Mouse (Mus musculus) kidney, postnatal 0 days (tissue): ENCODE measurements around the gene Nt5m. TPM values are rescaled to one million over a fixed set of nuclear protein-coding genes. Genes with fewer than 3 reads are reported as not detected.

Source experiments
- ATAC-seq: fragments of 200-750 bp; cut with Nextera tagmentation; replicated peaks from 2 replicates; pipeline ENCODE4 v1.8.0; 2017; ENCODE audit warnings: low read depth, moderate number of reproducible peaks, moderate TSS enrichment, moderate library complexity; ENCODE audit not compliant: low FRiP score
- DNase-seq: peaks from one replicate; pipeline ENCODE4 v3.0.0-alpha.2; 2016; ENCODE audit warnings: low spot score
- H3K27ac ChIP-seq: fragments of 300-500 bp; sonication (generic); 2 replicates; pipeline ENCODE4 v1.5.1; 2014; ENCODE audit warnings: mild to moderate bottlenecking
- H3K27me3 ChIP-seq: fragments of 300-500 bp; sonication (generic); 2 replicates; pipeline ENCODE4 v1.6.1; 2014; ENCODE audit warnings: low read length, mixed read lengths; ENCODE audit not compliant: insufficient read depth
- H3K36me3 ChIP-seq: fragments of 300-500 bp; sonication (generic); 2 replicates; pipeline ENCODE4 v1.6.1; 2014; ENCODE audit warnings: low read length, mixed read lengths; ENCODE audit not compliant: insufficient read depth
- H3K4me1 ChIP-seq: fragments of 300-500 bp; sonication (generic); replicated peaks from 2 replicates; pipeline ENCODE4 v1.6.1; 2014; ENCODE audit warnings: antibody characterized with exemption, low read length, mixed read lengths; ENCODE audit not compliant: insufficient read depth
- H3K4me2 ChIP-seq: fragments of 300-500 bp; sonication (generic); 2 replicates; pipeline ENCODE4 v1.6.1; 2014; ENCODE audit warnings: mild to moderate bottlenecking, low read length, moderate library complexity, mixed read lengths
- H3K4me3 ChIP-seq: fragments of 300-500 bp; sonication (generic); replicated peaks from 2 replicates; pipeline ENCODE4 v1.5.1; 2014; ENCODE audit warnings: low read depth, low read length
- H3K9ac ChIP-seq: fragments of 300-500 bp; sonication (generic); 2 replicates; pipeline ENCODE4 v1.6.1; 2014; ENCODE audit warnings: low read depth, low read length
- H3K9me3 ChIP-seq: fragments of 300-500 bp; sonication (generic); replicated peaks from 2 replicates; pipeline ENCODE4 v1.6.1; 2016; ENCODE audit warnings: low read length, inconsistent platforms, mixed read lengths
- CTCF ChIP-seq: IDR thresholded peaks from 2 replicates; pipeline ENCODE4 v1.5.1; 2016; ENCODE audit warnings: antibody characterized with exemption, low read depth, mild to moderate bottlenecking, moderate library complexity
- WGBS: fragments of 180-500 bp; shearing (Covaris S2); extraction: QIAGEN DNeasy Blood & Tissue Kit; methylation state at CpG from one replicate; pipeline ENCODE4 v1.1.7; 2014; 5-methylcytosine and 5-hydroxymethylcytosine counted together
- polyA plus RNA-seq: library from polyadenylated mRNA; unstranded; fragments of >200 nt; fragmentation: Nextera tagmentation; extraction: Ambion mirVana; gene quantifications from 2 replicates; pipeline ENCODE4 v1.2.1, GENCODE M21; 2015

The Nt5m gene
- polyA plus RNA-seq, 1 experiment from 2014 or later: 41.1 TPM

DNA sequence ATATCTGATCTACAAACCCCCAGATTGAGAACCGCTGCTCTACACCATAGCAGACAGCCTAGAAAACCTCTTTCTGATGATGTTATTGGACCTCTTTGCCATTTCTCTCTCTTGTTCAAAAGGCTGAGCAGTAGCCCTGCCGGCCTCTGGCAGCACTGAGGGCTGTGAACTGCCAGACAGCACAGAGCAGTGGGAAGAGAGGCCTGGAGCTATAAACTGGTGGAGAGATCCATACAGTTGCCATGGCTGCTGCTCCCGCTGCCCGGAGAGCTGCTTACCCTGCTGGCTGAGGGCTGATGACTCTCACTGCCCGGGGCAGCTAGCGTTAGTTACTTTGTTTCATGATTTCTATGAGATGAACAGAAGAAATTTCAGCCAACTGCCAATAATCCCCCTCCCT lies 52.6 kb downstream of the Nt5m start:
- ATAC-seq: no peak
- Histone ChIP-seq H3K27me3 (no peaks in the 10 kb centered on the region), H3K9ac (no peak overlapping the region), H3K4me2 (no peak overlapping the region), H3K36me3 (no peaks in the 10 kb centered on the region), H3K4me1 (0 out of 2 replicates have a peak, but pooled peaks cover 6% of the 10 kb centered on the region), H3K27ac (no peak overlapping the region), H3K4me3 (no peak overlapping the region), H3K9me3 (no peaks in the 10 kb centered on the region)
- TF ChIP-seq CTCF: no peak
- 49% methylated on average over 6 of the region's 6 CpGs for whole genome bisulfite sequencing
- DNase-seq: no peak

DNA sequence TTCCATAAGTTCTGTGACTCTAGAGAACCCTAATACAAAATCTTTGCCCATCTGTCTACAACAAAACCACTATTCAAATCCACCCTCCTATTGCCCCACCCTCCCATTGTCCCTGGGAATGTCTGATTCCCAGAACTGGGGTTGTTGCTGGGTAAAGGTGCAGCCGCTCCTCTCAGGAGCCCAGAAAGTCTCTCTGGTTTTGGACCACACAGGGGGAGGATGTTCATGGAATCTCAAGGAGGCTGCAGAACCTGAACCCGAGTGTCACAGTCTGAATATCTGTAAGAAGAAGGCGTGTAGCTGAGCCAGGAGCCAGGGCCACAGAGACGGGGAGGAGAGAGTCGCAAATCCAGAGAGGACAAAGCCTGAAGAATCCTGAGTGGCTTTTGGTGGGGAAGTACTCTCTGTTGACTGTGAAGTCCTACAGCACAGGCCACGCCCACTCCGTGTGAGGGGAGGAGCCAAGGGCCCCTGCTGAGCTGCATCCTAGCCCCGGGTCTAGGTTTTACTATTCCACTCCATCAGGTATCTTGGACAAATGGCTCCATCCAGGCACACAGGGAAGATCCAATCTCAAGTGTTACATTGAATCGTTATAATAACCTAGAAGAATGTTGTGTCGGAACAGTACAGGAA lies 54.0 kb downstream of the Nt5m start:
- no peaks in the 10 kb centered on the region for H3K36me3 ChIP-seq
- no peaks in the 10 kb centered on the region for H3K9me3 ChIP-seq
- 59% methylated on average over 10 of the region's 10 CpGs for WGBS
- H3K9ac ChIP-seq: no peak overlapping the region
- ATAC-seq (no peak), DNase-seq (no peak)
- TF ChIP-seq CTCF: no peak
- no peak overlapping the region for H3K27ac ChIP-seq
- 0 out of 2 replicates have a peak, but pooled peaks cover 6% of the 10 kb centered on the region for H3K4me1 ChIP-seq
- no peaks in the 10 kb centered on the region for H3K27me3 ChIP-seq
- no peak overlapping the region for H3K4me2 ChIP-seq
- H3K4me3 ChIP-seq: no peak overlapping the region

DNA sequence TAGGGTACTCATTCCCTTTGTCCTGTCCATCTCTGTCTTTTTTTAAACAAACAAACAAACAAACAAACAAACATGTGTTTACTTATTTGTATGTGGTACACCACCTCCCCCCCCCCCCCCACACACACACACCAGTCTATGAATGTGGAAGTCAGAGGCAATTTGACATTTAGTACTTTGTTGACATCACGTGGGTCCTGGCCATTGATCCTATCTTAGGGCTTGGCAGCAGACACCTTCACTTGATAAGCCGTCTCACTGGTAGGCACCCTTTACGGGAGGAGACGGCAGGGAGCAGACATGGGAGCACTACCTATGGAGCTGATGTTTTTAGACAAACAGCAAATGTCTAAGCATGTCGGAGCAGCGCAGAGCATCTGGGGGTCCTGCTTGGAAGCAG lies 55.7 kb downstream of the Nt5m start:
- Histone ChIP-seq H3K4me1 (0 out of 2 replicates have a peak, but pooled peaks cover 6% of the 10 kb centered on the region), H3K4me3 (no peak overlapping the region), H3K9me3 (no peaks in the 10 kb centered on the region), H3K27ac (0 out of 2 replicates have a peak overlapping the region, but pooled peaks have one; percentile 25), H3K27me3 (no peaks in the 10 kb centered on the region), H3K4me2 (no peak overlapping the region), H3K36me3 (no peaks in the 10 kb centered on the region), H3K9ac (no peak overlapping the region)
- ATAC-seq: no peak
- WGBS: 58% methylated on average over 6 of the region's 6 CpGs
- no peak for TF ChIP-seq CTCF
- DNase-seq: no peak

GRCm38 (mm10) chr11:59895316-59895715 lies 56.1 kb downstream of the Nt5m start:
- Histone ChIP-seq H3K4me1 (0 out of 2 replicates have a peak, but pooled peaks cover 6% of the 10 kb centered on the region), H3K9me3 (no peaks in the 10 kb centered on the region), H3K4me2 (no peak overlapping the region), H3K4me3 (no peak overlapping the region), H3K27ac (0 out of 2 replicates have a peak overlapping the region, but pooled peaks have one; percentile 25), H3K36me3 (no peaks in the 10 kb centered on the region), H3K9ac (no peak overlapping the region), H3K27me3 (no peaks in the 10 kb centered on the region)
- ATAC-seq: peak; percentile 55; the same call in 1 of the 2 replicates
- TF ChIP-seq CTCF: no peak
- peak; percentile 74 for DNase-seq
- 26% methylated on average over 8 of the region's 8 CpGs for WGBS

DNA sequence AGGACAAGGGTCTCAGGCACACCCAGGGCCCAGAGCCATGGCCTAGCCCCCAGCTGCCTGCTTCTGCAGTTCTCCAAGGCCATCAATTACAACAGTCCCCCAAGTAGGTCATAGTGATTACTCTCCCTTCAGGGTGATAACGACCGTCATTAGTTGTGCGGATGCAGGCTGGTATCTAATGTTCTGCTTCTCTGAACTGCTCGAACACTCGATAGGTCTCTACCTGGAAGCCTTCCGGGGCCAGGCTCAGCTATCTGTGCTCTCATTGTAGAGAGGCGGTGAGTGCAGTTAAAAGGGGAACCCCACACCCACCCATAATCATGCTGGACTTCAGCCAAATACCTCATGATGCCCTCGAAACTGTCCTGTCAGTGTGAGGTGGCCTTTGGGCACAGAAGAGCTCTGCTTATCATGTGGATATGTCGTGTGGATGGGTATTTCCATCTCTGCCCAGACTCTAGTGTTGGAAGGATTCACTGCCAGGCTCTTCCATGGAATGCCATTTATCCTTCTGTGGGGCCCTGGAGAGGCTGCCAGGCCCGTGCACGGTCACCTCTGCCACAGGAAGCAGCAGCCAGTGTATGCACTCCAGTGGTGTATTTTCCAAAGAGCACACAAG lies 58.8 kb downstream of the Nt5m start:
- H3K4me3 ChIP-seq: no peak overlapping the region
- 61% methylated on average over 11 of the region's 11 CpGs for WGBS
- no peaks in the 10 kb centered on the region for H3K27me3 ChIP-seq
- no peak overlapping the region for H3K9ac ChIP-seq
- TF ChIP-seq CTCF: no peak
- H3K4me1 ChIP-seq: 0 out of 2 replicates have a peak, but pooled peaks cover 6% of the 10 kb centered on the region
- no peaks in the 10 kb centered on the region for H3K9me3 ChIP-seq
- H3K4me2 ChIP-seq: no peak overlapping the region
- no peak overlapping the region for H3K27ac ChIP-seq
- no peaks in the 10 kb centered on the region for H3K36me3 ChIP-seq
- DNase-seq (no peak), ATAC-seq (no peak)

DNA sequence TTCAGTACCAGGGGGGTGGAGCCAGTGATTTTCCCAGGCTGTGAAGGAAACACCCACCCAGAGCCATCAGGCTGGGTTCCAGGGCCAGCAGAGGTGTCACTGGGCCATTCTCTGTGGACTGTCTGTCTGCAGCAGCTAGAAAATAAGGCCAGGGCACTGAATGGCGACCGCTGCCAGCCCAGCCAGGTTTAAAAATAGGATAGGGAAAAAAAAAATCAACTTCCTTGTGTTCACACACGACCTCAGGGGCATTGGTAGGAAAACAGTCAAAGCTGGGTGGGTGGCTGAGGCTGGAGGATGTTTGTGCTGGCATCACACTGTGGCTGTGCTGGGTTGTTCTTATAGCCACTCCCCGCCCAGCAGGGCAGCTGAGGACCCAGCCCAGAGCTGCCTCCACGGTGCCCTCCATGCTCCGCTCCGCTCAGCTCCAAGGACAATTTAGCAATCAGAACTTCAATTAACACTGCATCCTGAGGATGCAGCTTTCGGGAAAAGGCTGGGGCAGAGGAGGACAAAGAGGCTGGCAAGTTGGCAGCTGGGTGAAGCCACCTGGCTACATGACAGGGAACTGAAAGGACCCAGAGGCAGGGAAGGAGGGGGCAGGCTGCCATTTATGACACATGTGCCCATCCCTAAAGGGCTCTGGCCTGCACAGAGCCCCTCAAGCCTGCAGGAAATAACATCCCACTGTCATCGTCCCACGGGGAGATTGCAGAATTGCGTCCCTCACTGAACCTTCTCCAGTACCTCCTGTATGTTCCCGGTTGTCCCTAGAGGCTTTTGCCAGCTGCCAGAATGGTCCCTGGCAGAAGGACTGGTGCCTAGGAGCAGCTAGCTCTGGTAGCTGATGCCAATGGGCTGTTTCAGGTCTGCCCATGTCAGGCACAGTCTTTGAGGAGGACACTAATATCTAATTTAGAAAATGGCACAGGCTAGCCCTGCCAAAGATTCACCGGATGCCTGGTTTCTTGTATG lies 60.8 kb downstream of the Nt5m start:
- H3K4me2 ChIP-seq: no peak overlapping the region
- H3K4me3 ChIP-seq: no peak overlapping the region
- H3K36me3 ChIP-seq: no peaks in the 10 kb centered on the region
- TF ChIP-seq CTCF: no peak
- H3K4me1 ChIP-seq: 0 out of 2 replicates have a peak, but pooled peaks cover 5% of the 10 kb centered on the region
- ATAC-seq (no peak), DNase-seq (no peak)
- 48% methylated on average over 13 of the region's 13 CpGs for WGBS
- H3K9me3 ChIP-seq: no peaks in the 10 kb centered on the region
- no peaks in the 10 kb centered on the region for H3K27me3 ChIP-seq
- H3K27ac ChIP-seq: peak overlapping the region; percentile 25; the same call in 1 of the 2 replicates
- no peak overlapping the region for H3K9ac ChIP-seq
